Mouse (Mus musculus): Measurements from ENCODE around the gene 1700109H08Rik.
"Not testable (repeated sequence)": the region's sequence is repeated elsewhere in the genome, so short reads cannot be mapped to it uniquely, and the experiment has no call there.

1700109H08Rik gene

DNA sequence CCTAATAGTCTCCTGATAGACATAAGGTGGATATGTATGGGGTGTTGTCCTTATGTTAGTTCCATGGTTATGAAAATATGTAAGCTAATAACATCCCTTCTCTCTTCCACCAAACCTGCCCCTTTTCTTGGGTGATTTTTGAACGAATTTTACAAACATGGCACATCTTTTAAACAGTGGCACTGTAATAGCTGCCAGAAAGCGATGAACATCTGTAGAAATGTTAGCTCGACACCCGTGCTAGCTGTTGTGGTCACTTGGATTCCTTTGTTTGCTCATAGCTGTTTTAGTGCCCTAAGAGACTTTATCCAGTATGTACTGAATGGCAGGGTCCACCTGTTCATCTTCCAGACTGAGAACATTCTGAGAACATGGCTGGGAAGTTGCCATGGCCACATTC, at the start of gene 1700109H08Rik:
Gene 1700109H08Rik (plus strand): TSS at position 301 of the 400 bp plus-strand sequence.
- no peak for DNase-seq

DNA sequence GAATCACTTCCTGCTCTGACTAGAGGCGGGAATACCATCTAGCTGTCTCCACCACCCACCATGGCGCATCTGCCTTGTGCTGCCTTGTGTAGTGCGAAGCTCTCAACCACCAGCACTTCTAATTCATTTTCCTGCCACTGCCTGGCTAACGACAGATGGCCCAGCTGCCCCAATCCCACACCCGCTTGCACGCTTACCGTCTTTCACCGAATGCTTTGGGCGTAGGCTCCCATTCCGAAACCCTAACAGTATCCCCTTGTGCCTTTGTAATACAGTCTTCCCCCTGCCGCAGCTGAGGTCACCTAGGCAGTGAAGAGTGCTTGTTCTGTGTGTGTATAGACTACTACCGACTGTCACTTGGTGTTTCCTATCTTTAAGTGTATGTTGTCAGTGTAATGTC, 49.6 kb upstream of the 1700109H08Rik start:
- no peak for DNase-seq

DNA sequence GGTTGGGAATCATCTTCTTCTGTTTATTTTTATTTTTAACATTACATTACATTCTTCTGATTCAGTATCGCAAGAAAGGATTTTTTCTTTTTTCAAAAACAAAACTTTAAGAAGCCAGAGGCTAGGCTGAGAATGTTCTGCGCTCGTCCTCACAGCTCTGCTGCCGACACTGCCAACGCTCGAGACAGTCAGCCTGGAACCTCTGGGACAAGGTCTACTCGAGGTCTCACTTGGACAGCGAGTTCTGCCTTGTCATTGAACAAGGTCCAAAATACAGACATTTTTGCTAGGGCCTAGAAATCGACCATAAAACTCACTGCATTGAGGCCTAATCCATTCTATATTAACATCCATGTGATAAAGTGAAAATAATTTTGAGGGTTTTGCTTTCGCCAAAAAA, 48.5 kb upstream of the 1700109H08Rik start:
- no peak for DNase-seq

DNA sequence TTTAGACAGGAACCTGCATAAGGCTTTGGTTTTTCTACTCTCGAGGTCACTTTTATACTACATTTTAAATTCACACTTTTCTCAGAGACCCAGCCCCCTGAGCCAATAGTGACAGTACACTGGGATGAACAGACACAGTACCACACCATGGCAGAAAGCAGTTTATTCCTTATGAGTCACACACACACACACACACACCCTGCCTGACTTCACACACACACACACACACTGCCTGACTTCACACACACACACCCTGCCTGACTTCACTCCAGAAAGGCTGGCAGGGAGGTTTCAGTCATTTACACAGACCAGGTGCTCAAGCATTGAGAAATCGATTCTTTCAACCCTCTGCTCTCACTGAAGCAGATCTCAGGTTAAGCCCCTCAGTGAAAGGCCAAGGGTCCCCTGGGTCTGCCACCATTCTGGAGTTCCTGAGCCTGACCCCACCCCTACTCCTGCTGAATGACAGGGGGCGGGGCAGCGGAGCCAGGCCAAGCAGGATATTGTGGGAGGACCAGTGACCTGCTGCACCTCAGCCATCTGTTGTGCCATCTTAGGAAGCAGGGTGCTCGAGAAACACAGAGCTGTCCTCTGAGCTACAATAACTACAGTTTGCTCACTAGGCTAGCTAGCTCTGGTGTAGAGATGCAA, 44.2 kb upstream of the 1700109H08Rik start:
- no peak for DNase-seq

DNA sequence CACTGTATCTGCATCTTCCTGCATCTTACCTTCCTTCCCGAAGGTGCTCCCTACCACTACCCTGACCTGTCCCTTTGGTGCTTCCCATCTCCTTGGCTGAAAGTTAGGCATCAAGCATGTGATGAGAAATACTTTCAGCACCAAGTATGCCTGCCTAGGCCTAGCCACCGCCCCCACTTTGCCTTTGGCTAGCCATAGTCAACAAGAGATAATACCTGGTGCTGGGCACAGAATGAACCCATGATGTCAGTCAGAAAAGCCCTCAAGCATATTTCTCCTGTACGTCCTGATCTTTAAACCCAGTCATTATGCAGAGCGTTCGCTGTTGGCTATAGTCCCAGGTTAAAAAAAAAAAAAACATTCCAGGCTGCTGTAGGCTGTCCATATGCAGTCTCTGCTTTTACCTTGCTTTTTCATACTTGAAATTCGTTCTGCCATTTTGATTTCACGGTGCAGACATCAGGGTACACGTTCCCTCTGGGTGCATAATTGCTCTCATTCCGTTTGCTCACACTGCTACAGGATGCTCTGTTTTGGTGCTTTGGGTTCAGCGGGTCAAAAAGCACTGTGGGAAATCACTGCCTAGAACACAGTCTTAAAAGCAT, 41.7 kb upstream of the 1700109H08Rik start:
- no peak for DNase-seq

DNA sequence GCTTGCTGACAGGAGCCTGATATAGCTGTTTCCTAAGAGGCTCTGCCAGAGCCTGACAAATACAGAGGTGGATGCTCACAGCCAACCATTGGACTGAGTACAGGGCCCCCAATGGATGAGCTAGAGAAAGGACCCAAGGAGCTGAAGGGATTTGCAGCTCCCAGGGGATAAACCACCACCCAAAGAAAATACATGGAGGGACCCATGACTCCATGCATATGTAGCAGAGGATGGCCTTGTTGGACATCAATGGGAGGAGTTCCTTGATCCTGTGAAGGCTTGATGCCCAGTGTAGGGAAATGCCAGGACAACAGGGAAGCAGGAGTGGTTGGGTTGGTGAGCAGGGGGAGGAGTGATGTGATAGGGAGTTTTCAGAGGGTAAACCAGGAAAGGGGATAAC, 39.3 kb upstream of the 1700109H08Rik start:
- not testable (repeated sequence) for DNase-seq

DNA sequence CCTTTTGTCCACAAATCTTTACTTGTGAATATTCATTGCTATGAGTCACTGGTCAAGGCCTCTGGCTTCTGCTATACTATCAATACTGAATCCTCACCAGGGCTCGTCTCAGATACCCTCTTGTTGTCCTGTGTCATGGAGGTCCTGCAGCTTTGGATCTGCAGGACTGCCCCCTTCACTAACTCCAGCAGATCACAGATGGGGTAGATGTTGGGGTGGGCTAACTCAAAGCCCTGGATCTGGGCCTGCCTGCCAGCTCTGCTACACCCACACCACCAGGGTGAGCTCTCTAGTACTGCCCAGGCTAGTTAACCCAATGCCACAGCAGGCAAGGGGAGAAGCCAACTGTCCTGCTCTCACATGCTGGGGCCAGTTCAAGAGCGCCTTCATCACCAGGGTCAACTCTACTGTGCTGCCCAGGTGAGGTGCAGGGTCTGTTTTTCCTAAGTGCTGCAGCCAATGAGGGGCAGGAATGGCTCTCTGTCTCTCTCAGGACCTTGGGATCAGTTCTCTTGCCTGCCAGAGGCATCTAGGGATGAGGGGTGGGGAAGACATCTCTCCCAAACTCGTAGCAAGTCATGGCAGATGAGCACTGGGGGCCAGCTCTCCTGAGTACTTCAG, 34.7 kb upstream of the 1700109H08Rik start:
- DNase-seq = no peak

DNA sequence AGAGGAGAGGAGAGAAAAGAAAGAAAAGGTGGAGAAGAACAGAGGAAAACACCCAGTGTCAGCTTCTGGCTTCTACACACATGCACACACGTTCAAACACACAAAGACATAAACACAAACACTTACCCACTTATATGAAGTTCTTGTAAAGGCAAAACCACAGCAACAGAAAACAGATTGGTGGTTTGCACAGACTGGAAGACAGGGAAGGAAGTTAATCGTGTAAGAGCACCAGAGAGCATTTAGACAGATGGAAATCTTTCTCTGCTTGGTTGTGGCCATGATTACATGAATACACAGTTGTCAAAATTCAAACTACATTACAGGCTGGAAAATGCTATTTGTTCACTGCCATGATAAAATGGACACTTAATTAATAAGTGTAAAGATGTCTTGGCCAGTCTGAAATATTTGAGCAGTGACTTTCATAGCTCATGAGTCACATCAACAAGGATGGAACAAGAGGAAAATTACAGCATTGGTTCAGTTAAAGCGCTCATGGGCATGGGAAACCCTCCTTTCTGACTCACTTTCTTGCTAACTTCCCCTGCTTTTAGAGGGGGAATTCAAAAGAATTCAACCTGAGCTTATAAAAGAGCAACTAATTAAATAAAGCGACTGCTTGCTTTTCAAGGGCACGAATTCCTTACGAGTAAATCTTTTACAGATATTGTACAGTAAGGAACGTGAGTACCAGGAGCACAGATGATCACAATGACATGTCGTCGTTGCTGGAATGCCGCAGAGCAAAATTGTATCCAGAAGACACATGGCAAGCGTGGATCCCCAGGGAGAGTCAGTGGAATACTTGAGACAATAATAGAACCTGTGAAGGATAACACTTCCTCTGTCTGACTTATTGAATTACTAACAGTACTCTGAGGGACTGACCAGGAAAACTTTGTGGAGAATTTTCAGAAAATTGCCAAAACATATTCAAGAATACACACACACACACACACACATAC, 32.6 kb upstream of the 1700109H08Rik start:
- no peak for DNase-seq

DNA sequence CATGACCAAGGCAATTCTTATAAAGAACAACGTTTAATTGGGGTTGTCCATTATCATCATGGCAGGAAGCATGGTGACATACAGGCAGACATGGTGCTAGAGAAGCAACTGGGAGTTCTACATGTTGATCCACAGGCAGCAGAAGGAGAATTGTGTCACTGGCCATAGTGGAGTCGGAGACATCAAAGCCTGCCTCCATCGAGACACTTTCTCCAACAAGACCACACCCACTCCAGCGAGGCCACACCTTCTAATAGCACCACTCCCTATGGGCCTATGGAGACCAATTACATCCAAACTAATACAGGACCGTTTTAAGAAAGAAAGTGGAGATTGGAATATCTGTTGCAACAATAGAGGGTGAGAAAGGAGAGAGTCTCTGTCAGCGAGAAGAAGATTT, 29.5 kb upstream of the 1700109H08Rik start:
- no peak for DNase-seq

DNA sequence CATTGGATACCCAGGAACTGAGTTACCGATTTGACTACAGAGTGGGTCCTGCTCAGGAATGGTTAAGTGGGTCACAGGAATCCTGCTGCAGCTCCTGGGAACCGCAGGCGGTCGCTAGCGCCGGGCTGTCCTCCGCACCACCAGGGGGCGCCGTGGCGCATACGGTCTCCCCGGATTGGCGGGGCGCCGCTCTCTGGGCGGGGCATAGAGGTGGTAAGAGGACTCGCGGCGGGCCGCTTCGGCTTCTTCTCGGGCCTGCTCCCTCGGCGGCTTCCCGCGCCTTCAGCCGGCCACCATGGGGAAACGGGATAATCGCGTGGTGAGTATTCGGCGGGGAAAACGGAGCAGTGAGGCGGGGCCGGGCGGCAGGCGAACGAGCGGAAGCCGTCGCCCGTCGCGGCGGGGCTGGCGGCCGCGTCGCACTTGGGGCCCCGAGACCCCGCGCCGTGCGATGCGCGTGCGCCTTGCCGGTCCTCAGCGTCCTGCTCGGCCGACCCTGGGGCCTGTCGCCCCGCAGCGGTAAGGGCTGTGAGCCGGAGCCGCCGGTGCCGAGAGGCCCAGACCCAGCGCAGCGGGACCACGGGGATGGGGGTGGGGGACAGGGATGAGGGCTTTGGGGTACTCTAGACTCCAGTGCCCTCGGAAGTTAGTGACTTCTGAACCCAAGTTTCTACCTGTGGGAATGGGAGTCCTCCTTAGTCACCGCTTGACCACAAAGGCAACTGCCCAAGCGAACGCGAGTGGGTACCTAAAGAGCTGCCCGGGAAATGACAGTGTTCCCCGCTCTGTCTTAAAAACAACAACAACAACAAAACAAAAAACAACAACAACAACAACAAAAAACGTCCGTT, 27.5 kb upstream of the 1700109H08Rik start, which contains the start of gene Fam133b:
Gene Fam133b (plus strand): TSS at position 205 of the 851 bp plus-strand sequence.
- DNase-seq = peak; percentile 99

DNA sequence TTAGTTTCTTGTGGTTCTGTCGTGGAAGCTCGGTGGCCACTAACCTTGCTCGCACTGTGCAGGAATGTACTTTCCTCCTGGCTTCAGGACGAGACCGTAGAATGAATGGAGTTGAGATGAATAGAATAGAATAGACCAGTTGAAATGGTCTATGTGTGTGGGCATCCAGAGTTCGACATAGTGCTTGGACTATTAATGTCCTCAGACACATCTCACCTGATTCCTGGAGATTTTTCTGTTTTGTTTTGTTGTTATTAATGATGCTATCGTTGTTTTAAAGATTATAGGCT, 26.9 kb upstream of the 1700109H08Rik start:
- no peak for DNase-seq

DNA sequence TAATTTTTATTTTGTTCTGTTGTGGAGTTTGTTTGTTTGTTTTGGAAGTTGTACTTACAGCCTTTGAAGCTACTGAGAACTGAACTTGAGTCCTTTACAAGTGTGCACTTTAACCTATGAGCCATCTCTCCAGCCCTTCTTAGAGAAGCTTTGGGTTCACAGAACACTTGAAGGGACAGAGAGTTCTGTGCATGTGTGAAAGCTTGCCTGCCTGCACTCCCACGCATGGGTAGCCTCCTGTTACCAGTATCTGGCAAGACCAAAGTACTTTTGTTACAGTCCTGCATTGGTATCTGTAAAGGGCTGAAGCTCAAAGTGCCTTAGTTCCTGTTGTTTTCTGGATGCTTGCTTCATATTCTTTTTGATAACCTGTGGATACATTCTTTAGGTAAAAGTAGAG, 25.1 kb upstream of the 1700109H08Rik start:
- DNase-seq = no peak

DNA sequence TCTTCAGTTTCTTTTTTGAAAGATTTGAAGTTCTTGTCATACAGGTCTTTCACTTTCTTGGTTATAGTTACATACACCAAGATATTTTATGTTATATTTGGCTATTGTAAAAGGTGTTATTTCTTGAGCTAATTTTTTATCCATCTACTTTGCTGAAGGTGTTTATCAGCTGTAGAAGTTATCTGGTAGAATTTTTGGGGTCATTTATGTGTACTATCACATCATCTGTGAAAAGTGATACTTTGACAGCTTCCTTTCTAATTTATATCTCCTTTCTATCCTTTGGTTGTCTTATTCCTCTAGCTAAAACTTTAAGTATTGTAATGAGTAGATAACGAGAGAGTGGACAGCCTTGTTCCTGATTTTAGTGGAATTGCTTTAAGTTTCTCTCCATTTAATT, 19.9 kb upstream of the 1700109H08Rik start:
- DNase-seq = no peak

DNA sequence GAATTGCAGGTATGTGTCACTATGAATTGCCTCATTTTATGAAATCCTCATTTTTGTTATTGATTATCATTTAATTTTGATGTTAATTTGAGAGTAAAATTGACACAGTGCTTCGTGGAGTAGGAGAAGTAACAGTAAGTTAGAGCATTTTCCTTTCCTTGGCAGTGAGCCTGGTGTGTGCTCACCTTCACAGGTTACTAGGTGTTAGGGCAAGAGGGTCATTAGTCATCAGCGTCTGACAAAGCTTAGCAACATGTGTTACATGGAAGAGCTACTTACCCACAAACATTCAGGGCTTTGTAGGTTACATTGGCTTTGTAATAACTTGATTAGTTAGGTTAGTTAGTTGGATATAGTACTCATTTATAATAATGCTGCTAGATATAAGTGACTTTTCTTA, 17.2 kb upstream of the 1700109H08Rik start:
- DNase-seq = no peak

DNA sequence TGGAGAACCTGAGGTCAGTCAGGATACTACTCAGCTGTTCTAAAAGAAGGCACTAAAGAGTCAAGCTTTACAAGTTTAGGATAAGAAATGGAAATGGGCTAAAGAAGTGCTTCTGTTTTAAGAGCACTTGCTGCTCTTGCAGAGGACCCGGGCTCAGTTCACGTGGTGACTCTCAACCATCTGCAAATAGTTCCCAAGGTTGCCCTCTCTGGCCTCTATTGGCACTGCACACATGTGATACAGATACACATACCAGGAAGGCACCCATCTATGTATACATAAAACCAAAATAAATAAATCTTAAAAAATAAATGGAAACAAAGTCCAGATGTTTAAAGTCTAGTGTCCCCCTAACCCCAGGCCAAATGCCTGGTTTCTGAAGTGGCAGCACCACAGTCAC, 3.5 kb downstream of the 1700109H08Rik start:
- DNase-seq = no peak

DNA sequence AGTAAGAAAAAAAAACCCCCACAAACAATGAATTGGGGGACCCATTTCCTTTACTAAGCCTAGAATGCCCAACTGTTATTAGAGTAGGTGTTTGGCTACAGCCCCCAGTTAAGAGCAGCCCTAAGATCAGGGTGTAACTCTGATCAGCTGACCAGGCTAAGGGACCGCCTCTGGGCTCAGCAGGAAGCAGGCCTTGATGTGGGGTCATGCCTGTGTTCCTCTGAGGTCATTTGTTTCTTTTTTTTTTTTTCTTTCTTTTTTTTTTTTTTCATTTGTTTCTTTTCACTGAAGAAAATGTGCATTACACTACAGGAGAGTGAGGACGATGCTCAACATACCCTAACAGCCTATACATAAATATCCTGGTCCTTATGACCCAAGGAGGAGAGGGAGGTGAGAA, 6.6 kb downstream of the 1700109H08Rik start:
- no peak for DNase-seq

DNA sequence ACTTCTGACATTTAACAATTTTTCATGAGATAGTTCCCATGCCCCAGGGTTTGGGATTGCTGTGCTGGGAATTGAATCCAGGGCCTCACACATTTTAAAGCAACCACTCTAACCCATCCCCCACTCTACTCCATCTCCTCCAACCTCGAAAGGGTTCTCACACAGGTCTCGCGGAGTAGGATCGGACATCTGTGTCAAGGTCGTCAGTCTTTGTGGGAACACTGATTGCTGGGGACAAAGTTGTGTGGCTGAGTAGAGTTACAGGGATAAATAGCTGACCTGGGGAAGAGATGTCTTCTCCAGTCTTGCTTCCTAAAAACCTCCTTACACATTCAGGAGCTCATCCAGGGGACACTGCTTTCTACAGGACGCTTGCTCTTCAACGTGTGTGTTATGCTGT, 7.7 kb downstream of the 1700109H08Rik start:
- DNase-seq = no peak

DNA sequence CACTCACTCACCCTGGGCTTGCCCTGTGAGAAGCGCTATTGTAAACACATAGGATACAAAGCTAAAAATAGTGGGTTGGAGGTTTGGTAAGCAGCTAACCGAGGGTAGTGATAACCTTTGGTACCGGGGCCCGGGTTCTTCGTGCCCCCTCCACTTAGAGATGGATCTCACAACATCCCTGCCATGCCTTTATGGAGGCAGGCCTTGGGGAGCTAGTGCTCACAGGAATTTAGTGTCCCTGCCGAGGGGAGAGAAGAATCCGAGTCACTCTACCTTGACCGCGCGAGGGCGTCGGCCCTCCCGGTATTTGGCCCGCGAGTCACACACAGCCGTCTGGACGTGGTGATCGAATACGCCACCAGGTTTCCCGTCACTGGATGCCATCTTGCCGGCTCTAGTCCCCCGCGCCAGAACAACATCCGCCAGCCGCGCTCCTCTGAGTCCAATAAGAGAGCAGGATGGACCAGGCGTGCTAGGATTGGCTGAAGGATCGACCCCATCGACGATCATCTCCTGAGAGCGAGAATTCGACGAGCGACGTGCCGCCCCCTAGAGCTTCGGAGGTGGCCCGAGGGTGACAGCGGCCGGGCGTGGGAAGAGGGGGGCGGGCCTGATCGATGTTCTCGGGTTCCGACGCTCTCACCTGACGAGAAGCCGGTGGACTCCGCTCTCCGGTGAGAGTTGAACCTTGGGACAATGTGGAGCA, 24.5 kb downstream of the 1700109H08Rik start, which contains the start of gene Pex1:
Gene Pex1 (plus strand): TSS at position 374 of the 706 bp plus-strand sequence.
- peak; percentile 93 for DNase-seq

DNA sequence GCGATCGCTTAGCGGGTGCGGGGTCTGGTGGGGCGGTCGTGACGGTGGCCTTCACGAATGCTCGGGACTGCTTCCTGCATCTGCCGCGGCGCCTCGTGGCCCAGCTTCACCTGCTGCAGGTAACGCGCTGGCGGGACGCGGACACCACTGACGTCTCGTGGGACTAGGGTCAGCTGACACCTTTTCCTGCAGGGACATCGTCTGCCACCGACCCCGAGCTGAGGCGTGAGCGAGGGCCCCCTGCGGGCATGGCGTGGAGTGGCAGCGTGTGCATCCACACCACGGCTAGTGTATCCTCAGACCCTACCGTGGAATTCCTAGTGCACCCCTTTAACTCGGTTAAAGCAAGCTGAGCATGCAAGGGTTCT, 25.0 kb downstream of the 1700109H08Rik start, which contains the start of gene Rbm48:
Gene Rbm48 (minus strand): TSS at position 187 of the 368 bp plus-strand sequence.
- peak; percentile 88 for DNase-seq

DNA sequence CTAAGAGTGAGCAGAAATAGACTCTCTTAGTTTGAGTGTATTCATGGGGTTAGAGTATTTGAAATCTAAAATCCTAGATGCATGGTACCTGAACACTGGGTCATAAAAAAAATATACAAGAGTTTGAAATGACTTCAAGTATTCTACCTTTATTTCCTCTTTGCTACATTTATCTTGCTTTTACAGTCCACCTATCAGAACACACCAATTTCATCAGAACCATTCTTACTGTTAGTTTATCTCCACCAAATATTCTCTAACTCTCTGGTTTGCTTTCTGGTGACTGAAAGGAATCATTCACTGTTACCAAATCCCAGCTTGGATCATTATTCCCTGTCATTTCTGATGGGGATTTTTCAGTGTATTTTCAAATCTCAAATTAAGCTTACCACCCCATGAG, 25.8 kb downstream of the 1700109H08Rik start:
- DNase-seq = no peak

DNA sequence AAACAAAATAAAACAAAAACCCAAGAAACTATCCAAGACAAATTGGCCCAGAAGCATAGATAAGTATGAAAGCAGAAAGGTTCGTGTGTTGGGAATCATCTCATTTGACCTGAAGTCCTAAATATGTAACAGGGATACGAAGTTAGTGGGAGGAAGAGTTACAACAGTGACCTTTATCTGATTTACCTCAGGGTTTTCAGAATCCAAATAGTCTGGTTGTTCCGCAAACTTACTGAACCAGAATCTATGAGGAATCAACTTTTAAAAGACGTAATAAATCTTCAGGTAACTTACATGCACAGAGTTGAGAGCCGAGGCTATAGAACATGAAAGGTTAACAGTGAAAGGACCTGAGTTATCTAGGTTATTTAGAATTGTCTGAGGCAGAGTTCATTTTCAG, 27.4 kb downstream of the 1700109H08Rik start:
- DNase-seq = no peak

DNA sequence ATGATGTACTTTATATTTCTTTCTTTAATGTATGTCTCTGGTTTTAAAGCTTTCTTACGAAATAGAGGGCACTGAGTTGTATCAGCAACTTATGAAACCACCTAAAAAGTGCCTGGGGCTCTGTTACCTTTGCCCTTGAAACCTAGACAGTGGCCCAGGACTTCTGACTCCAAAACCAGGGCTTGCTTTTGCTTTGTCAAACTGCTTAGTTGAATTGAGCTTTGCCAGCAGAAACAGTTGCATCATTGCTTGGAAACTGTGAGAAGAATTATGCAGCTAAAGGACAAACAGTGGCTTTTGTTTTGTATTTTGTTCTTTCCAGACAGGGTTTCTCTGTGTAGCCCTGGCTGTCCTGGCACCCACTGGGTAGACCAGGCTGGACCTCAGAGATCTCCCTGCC, 28.9 kb downstream of the 1700109H08Rik start:
- DNase-seq = no peak

All from right cerebral cortex, postnatal 14 days (tissue).